Mouse (Mus musculus) CD4-positive helper T cell, adult 2 months (primary cell): ENCODE results near the gene Rgs3.

Source experiments
- DNase-seq: peaks from one replicate; pipeline ENCODE4 v3.0.0-alpha.2; 2012; ENCODE audit warnings: low read depth, missing footprints, low spot score

Rgs3 gene

GRCm38 (mm10) chr4:62685268-62685667 is 125.6 kb downstream of the Rgs3 start:
- DNase-seq = peak; percentile 78

DNA sequence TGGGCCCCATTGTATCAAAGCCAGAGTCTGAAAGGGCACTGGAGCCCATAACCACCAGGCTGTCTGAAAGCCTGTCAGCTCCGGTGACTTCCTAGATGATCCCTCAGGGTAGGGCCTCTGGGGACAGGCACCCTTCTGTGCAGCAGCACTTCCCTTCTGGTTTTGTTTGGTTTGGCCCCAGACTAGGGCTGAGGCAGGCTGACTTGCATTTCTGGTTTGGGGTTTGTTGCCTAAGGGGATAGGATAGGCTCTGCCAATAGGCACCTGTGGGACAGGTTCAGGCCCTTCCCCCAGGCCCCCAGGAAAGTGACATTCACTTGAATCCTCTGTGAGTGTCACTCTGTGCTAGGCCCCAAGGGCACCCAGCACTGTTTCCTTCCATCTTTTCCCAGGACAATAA is 127.1 kb downstream of the Rgs3 start:
- peak; percentile 24 for DNase-seq

DNA sequence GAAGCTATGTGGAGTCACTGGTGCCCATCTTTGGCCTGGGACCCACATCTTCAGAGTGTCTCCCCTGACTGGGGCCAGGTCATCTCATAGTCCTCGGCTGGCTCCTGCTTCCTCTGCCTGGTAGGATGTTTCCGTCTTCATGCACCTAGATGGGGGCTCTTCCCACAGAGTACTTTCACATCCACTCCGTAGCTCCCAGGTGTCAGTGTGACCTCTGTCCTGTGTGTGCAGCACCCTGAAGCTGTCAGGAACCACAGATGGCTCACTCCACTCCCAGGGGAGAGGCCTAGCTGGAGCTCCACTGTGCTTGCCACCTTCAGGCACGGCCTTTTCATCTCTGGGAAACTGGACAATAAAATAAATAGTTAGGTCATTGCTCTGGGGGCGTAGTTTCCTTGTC is 128.5 kb downstream of the Rgs3 start:
- DNase-seq = no peak

DNA sequence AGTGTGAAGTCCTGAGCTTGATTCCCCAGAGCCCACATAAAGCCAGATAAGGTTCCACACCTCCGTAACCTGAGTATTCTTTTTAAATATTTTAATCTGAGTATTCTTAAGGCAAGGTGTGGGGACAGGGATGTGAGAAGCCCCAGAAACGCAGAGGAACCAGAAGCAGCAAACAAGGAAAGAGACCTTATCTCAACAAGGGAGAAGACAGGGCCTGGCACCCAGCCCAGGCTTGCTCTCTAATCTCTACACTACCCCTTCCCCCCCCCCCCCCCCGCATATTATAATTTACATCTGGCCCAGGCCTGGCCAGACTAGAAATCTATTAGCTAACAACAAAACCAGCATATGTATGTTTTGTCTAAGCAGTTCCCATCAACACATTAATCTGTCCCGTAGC is 131.3 kb downstream of the Rgs3 start:
- no peak for DNase-seq

DNA sequence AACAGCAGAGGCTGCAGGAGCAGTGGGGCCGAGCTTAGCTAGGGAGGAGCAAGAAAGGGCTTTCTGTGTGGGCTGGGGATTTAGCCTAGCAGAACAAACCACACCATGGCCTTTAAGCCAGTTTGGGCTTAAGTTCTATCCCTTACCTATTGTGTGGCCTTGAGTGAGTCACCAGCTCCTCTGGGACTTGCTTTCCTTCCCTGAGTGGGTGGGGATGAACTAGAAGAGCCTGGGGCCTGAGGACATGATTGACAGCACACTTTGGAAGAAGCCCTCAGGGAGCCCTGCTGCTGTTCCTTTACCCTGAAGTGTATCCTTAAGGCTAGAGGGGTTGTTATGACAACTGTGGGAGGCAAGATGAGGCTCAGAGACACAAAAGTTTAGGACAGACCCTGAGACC is 132.0 kb downstream of the Rgs3 start:
- DNase-seq = no peak

GRCm38 (mm10) chr4:62693839-62694238 is 134.2 kb downstream of the Rgs3 start:
- DNase-seq = peak; percentile 38

DNA sequence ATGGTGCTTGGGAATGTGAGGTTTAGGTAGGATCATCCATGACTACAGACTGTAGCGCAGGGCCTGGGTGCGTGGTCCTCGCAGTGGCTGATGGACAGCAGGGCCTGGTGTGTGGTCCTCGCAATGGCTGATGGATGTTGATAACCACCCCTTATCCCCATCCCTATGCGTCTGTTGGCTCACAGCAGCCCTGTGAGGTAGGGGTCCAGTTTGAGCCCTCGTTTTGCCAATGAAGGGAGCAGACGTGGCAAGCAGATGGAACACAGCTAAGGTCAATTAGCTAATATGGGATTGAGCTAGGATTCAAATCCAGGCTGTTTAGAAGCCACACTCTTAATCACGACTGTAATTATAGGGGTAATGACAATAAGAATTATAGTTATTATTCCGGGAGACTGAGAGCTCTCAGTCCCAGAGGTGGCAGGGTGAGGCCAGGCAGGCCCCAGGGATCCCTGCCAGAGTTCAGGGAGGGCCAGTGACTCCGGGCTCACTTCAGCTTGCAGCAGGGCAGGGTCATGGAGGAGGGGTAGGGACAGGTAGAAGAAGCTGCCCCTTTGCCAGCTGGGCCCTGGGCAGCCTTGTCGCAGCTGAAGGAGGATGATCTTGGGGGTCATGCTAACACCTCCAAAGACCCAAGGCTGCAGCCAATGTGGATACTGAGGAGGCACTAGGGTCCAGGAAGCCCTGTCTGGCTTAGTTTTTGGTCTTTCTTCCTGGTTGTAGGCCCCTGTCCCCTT is 135.2 kb downstream of the Rgs3 start:
- DNase-seq = no peak

DNA sequence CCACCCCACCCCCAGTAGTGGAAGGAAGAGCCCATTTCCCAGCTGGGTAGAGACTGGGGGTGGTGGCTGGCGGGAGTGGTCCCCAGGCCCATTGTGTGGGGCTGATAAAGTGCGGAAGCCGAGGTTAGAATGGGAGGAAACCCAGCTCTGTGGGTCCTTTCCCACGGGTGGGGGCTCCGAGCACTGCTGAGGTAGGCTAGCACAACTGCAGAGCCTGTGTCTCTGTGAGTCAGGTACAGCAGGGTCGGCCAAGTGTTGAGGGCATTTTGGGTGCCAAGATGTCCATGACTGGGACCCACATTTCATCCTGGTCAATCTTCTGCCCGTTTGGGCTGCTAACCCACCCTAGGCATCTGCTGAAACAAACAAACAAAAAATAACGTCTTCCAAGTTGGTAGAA is 135.9 kb downstream of the Rgs3 start:
- no peak for DNase-seq

DNA sequence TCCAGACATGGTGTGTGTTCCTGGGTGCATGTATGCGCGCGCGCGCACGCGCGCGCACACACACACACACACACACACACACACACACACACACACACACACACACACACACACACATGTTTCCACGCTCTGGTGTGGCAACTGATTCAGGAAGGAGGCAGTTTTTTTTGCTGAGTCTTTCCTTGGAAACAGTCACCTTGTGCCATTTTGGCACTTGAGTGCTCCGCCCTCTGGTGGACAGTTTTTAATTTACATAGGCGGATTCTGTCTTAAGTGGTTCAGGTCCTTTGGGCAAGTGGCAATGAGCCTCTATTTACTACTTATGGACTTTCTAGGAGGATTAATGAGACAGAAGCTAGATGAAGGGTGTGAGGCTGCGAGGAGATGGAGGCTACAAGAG is 136.3 kb downstream of the Rgs3 start:
- DNase-seq = peak; percentile 82

DNA sequence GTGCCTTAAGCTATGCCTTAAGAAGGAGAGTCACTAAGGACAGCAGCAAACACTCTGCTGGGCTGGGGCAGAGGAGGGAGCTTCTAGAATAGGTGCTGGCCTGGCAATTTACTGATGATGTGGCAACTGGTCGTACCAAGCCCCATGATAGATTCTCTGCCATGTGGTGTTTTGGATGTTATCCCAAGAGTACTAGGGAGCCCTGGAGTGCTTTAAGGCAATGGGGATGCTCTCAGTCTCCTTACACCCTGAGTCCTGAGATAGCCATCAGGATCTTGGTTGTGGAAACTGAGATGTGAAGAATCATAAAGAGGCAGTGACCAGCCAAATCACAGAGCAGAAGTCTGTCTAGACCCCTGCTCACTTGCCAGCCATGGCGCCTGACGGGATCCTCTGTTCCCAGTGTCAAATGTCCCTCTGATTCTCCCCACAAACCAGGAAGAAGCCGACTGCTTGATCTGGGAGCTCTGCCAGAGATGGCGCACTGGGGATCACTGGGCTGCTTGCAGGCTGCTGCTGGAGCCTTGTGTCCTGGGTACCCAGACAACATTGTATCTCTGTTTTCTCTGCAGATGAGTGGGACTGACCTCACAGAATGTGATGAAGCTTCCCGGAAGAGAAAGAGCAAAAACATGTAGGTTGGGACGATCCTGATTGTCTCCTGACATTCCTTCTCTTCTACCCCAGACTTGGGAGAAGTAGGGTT is 137.2 kb downstream of the Rgs3 start:
- DNase-seq = no peak

GRCm38 (mm10) chr4:62697469-62697868 is 137.8 kb downstream of the Rgs3 start:
- peak; percentile 69 for DNase-seq

DNA sequence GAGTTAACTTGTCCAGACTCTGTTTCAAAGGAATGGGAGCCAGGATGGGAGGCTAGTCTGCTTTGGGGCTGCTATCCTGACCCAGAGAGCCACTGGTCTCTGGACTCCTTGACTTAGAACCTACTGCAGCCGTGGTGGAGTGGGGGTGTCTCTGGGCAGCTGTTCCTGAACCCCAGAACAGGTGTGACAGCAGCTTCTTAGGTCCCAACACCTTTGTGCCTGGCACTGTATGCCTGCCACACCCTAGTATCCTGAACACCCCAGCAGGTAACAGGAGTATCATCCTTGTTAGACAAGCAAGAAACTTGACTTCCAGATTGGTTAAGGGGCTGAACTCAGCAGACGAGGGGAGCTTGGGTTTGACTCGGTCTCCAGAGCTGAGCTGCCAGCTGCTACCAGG is 138.9 kb downstream of the Rgs3 start:
- no peak for DNase-seq

- no peak for DNase-seq
Observed at GRCm38 (mm10) chr4:62699191-62699812, 139.7 kb downstream of the Rgs3 start.

- DNase-seq = no peak
Observed at GRCm38 (mm10) chr4:62700426-62700825, 140.8 kb downstream of the Rgs3 start.

GRCm38 (mm10) chr4:62703151-62703550 is 143.5 kb downstream of the Rgs3 start:
- no peak for DNase-seq

DNA sequence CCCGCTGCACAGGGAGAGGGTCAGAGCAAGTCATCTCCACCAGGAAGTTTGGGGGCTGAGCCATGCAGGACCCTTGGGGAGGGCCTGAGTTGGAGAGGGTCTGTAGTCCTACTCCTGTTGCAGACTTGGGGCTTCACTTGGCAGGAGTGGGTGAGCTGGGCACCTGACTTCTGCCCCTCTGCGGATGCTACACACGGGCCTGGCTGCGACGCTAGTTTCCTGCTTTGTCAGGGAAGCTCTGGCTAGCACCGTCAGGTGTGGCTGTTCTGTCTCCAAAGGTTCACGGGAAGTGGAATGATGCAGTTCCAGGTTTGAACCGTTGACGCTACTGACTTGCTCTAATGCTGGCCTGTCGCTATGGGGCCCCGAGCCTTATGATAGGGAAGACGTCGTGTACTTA is 144.6 kb downstream of the Rgs3 start:
- no peak for DNase-seq

DNA sequence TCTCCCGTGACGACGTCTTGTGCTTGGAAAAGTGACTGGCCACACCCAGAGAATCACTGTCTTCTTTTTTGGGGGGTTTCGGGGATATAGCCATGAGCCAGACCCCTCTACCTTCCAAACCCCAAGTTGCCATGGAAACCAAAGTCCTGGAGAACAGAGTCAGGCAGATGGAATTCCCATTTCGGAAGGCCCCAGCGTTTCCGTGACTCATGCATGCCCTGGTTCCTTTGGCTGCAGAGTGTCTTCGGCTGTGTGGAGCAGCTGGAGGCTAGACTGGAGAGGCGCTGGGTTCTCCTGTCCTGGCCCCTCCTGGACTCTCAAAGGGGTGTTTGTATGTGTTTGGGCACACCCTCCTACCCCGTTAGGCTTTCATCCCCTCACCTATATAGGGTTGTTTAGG is 145.4 kb downstream of the Rgs3 start:
- DNase-seq = no peak

DNA sequence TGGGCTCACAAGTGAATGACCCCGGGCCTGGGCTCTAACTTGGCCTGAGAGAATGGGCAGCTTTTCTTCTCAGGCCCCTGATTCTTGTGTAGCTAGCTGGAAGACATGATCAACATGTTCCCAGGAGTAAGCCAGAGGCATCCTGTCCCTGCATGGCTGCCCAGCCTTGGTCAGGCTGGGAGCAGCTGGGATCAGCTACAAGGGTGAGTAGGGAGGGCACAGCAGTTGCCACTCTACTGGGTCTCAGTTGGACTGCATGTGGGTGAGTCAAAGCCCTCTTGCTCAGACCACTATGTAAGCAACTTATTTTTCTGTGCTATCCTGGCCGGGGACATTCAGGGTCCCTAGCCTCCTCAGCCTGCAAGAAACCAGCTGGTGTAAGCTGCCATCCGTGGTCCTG is 146.1 kb downstream of the Rgs3 start:
- DNase-seq = no peak

GRCm38 (mm10) chr4:62708084-62708483 is 148.4 kb downstream of the Rgs3 start:
- DNase-seq = no peak

GRCm38 (mm10) chr4:62708994-62709393 is 149.3 kb downstream of the Rgs3 start:
- DNase-seq = no peak

DNA sequence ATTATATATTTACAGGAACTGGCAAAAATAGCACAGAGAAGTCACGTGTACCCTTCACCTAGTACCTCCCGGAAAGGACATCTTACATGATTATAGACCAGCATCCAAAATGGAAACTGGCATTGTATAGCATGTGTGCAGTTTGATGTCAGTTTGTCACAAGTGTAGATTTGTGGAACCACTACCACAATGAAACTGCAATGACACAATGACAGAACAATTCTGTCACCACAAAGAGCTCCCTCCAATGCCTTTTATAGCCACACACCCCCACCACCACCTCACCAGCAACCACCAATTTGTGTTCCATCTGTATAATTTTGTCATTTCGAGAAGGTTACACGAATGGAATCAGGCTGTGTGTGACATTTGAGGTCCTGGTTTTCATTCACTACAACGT is 149.8 kb downstream of the Rgs3 start:
- DNase-seq = no peak

- no peak for DNase-seq
Observed at GRCm38 (mm10) chr4:62711159-62711558, 151.5 kb downstream of the Rgs3 start.

GRCm38 (mm10) chr4:62711582-62711981 is 151.9 kb downstream of the Rgs3 start:
- DNase-seq = no peak
